Mouse (Mus musculus) myocyte (in vitro differentiated cells): ENCODE results near the gene Cops7b. TPM values are rescaled to one million over a fixed set of nuclear protein-coding genes. Genes with fewer than 3 reads are reported as not detected.

Source experiments
- H3K27me3 ChIP-seq: one replicate; pipeline ENCODE4 v1.6.1; 2011; ENCODE audit not compliant: control insufficient read depth, insufficient read depth, insufficient read length
- H3K36me3 ChIP-seq: one replicate; pipeline ENCODE4 v1.6.1; 2011; ENCODE audit not compliant: control insufficient read depth, insufficient read depth
- H3K4me2 ChIP-seq: one replicate; pipeline ENCODE4 v1.6.1; 2011; ENCODE audit warnings: low read depth, control low read depth
- H3K4me3 ChIP-seq: one replicate; pipeline ENCODE4 v1.5.1; 2011; ENCODE audit warnings: mild to moderate bottlenecking, control low read depth, moderate library complexity
- H3K79me2 ChIP-seq: one replicate; pipeline ENCODE4 v1.6.1; 2011; ENCODE audit not compliant: control insufficient read depth, insufficient read depth
- H3ac ChIP-seq: one replicate; pipeline ENCODE4 v1.6.1; 2011; ENCODE audit not compliant: control insufficient read depth, insufficient read length
- CEBPB ChIP-seq: IDR thresholded peaks from 2 replicates; pipeline ENCODE4 v1.6.1; 2011; ENCODE audit warnings: mild to moderate bottlenecking, moderate library complexity; ENCODE audit not compliant: poor library complexity, insufficient read depth, severe bottlenecking
- E2F4 ChIP-seq: IDR thresholded peaks from one replicate; pipeline ENCODE4 v1.6.1; 2011; ENCODE audit warnings: mild to moderate bottlenecking, control low read depth, moderate library complexity; ENCODE audit not compliant: insufficient read depth
- MAX ChIP-seq: IDR thresholded peaks from one replicate; pipeline ENCODE4 v1.6.1; 2011; ENCODE audit warnings: low read depth, mild to moderate bottlenecking, control low read depth
- MYOD1 ChIP-seq, 3 experiments: IDR thresholded peaks; one replicate each; pipeline ENCODE4 v1.6.1; 2011; ENCODE audit warnings: control low read depth in 2 of 3, low read depth in 2 of 3, mild to moderate bottlenecking in 2 of 3, moderate library complexity in 1 of 3; ENCODE audit not compliant: insufficient read length in 2 of 3, control insufficient read depth in 1 of 3
- MYOG ChIP-seq, 3 experiments: IDR thresholded peaks; one replicate each; pipeline ENCODE4 v1.6.1; 2011; ENCODE audit warnings: control low read depth in 2 of 3, low read depth in 2 of 3, mild to moderate bottlenecking in 2 of 3; ENCODE audit not compliant: insufficient read length in 2 of 3, control insufficient read depth in 1 of 3, insufficient read depth in 1 of 3
- POLR2A ChIP-seq: IDR thresholded peaks from one replicate; pipeline ENCODE4 v1.6.1; 2011; ENCODE audit warnings: low read depth, mild to moderate bottlenecking, control low read depth, moderate library complexity; ENCODE audit not compliant: insufficient read length
- POLR2AphosphoS2 ChIP-seq: IDR thresholded peaks from one replicate; pipeline ENCODE4 v1.6.1; 2011; ENCODE audit warnings: low read depth, control low read depth; ENCODE audit not compliant: insufficient read length
- REST ChIP-seq: IDR thresholded peaks from one replicate; pipeline ENCODE4 v1.6.1; 2011; ENCODE audit warnings: mild to moderate bottlenecking, control low read depth, moderate library complexity; ENCODE audit not compliant: insufficient read depth, insufficient read length
- SRF ChIP-seq: IDR thresholded peaks from one replicate; pipeline ENCODE4 v1.6.1; 2011; ENCODE audit warnings: low read depth; ENCODE audit not compliant: control insufficient read depth, insufficient read length
- TCF12 ChIP-seq: IDR thresholded peaks from one replicate; pipeline ENCODE4 v1.6.1; 2011; ENCODE audit warnings: mild to moderate bottlenecking, control low read depth; ENCODE audit not compliant: poor library complexity, insufficient read depth, severe bottlenecking
- TCF3 ChIP-seq: IDR thresholded peaks from one replicate; pipeline ENCODE4 v1.6.1; 2011; ENCODE audit warnings: low read depth, control low read depth; ENCODE audit not compliant: insufficient read length
- USF1 ChIP-seq: IDR thresholded peaks from one replicate; pipeline ENCODE4 v1.6.1; 2011; ENCODE audit warnings: low read depth, mild to moderate bottlenecking, control low read depth, moderate library complexity
- polyA plus RNA-seq: library from polyadenylated mRNA; unstranded; fragments of >200 nt; fragmentation: generic; extraction: Trizol; gene quantifications from one replicate; pipeline ENCODE4 v1.2.1, GENCODE M21; 2012; ENCODE audit warnings: missing spikeins

The Cops7b gene
- polyA plus RNA-seq, 1 experiment: 20.4 TPM

DNA sequence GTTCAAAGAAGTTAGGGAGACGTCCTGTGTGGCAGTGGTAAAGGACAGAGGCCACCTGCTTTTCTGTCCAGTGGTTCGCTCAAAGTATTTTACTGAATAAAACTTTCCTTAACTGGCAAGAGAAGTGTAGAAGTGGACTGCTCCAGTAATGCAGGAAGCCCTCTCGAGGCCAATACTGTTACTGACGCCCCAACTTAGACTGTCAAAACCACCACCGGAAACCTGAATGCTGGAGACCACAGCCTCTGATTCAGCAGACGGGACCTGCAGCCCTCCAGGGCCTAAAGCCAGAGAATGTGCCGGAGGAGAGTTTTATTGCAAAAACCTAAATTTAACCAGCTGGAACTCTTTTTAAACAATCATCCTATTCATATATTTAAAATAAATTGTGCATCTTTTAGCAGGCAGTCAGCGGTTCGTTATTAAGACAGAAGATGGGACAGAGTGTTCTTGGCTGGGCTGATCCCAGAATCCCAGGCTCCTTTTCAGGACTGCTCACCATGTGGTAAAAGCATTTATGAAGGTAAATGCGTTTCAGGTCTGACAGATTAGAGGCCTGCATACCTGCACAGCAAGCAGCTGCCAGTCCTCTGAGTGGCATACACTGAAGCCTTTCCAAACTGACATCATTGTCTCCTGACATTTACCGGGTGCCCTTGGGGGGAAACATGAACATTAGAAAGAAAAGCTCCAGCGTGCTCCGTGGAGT is 60.6 kb downstream of the Cops7b start:
- Histone ChIP-seq H3K4me3 (no peak overlapping the region), H3ac (no peak overlapping the region), H3K4me2 (no peak overlapping the region), H3K36me3 (no peaks in the 10 kb centered on the region), H3K79me2 (no peaks in the 10 kb centered on the region), H3K27me3 (peaks cover 23% of the 10 kb centered on the region)
- TF ChIP-seq MYOD1 (IDR thresholded peaks at IDR 0.05; ENCODE audit: control insufficient read depth in 1 of 3, insufficient read length in 2 of 3, low read depth in 2 of 3): no peak
- TF ChIP-seq TCF12: no peak
- TF ChIP-seq MAX: no peak
- TF ChIP-seq E2F4: no peak
- TF ChIP-seq REST: no peak
- no peak for TF ChIP-seq POLR2AphosphoS2
- no peak for TF ChIP-seq USF1
- no peak for TF ChIP-seq SRF
- TF ChIP-seq CEBPB: no peak
- TF ChIP-seq TCF3: no peak
- no peak for TF ChIP-seq MYOG (IDR thresholded peaks at IDR 0.05; ENCODE audit: control insufficient read depth in 1 of 3, insufficient read depth in 1 of 3, insufficient read length in 2 of 3, low read depth in 2 of 3)
- TF ChIP-seq POLR2A: no peak

DNA sequence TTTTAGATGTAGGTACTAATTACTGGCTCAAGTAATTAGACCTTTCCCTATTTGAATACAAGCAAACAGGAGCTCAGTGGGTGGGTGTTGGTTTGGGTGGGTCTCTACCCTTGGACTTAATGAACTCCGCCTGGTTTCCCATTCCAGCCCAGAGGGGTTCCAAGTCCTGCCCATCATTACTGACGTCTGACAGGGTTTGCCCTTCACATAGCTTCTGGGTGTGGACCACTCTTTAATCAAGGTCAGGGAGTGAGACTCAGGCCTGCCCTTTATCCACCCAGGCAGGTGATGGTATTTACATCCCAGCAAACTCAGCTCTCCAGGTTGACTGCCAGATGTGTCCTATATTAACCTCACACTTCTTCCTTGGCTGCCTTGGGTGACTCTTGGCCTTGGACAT is 64.8 kb downstream of the Cops7b start:
- Histone ChIP-seq H3ac (no peak overlapping the region), H3K4me2 (no peak overlapping the region), H3K27me3 (peaks cover 10% of the 10 kb centered on the region), H3K79me2 (no peaks in the 10 kb centered on the region), H3K36me3 (no peaks in the 10 kb centered on the region), H3K4me3 (no peak overlapping the region)
- TF ChIP-seq MYOG (IDR thresholded peaks at IDR 0.05; ENCODE audit: control insufficient read depth in 1 of 3, insufficient read depth in 1 of 3, insufficient read length in 2 of 3, low read depth in 2 of 3) (no peak), MAX (no peak), REST (no peak), TCF3 (no peak)

GRCm38 (mm10) chr1:86650272-86650671 is 67.6 kb downstream of the Cops7b start:
- Histone ChIP-seq H3K4me3 (no peak overlapping the region), H3ac (no peak overlapping the region), H3K4me2 (no peak overlapping the region), H3K79me2 (no peaks in the 10 kb centered on the region), H3K36me3 (no peaks in the 10 kb centered on the region), H3K27me3 (peaks cover 6% of the 10 kb centered on the region)
- TF ChIP-seq MYOD1 (IDR thresholded peaks at IDR 0.05; ENCODE audit: control insufficient read depth in 1 of 3, insufficient read length in 2 of 3, low read depth in 2 of 3) (no peak), TCF12 (no peak)

DNA sequence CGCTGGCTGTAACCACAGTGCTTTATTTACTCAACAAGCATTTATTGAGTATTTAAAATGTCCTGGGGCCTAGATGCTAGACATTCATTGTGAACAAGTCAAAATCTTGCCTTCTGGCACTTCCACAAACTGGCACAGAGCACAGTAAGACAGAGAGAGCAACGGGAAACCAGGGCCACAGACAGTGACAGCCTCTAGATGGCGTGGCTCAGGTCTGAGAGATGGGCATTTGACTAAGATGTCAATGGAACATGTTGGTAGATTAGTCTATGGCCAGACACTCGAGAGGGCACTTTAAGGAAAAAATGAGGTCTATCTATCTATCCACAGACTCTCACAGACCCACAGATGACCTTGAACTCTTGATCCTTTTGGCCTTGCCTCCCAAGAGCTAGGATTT is 70.0 kb downstream of the Cops7b start:
- Histone ChIP-seq H3K79me2 (no peaks in the 10 kb centered on the region), H3K4me3 (no peak overlapping the region), H3K27me3 (no peaks in the 10 kb centered on the region), H3ac (no peak overlapping the region), H3K36me3 (no peaks in the 10 kb centered on the region), H3K4me2 (no peak overlapping the region)
- TF ChIP-seq USF1: no peak
- TF ChIP-seq MAX: no peak
- TF ChIP-seq TCF12: no peak
- TF ChIP-seq MYOG (IDR thresholded peaks at IDR 0.05; ENCODE audit: control insufficient read depth in 1 of 3, insufficient read depth in 1 of 3, insufficient read length in 2 of 3, low read depth in 2 of 3): no peak
- TF ChIP-seq TCF3: no peak
- TF ChIP-seq E2F4: no peak
- no peak for TF ChIP-seq MYOD1 (IDR thresholded peaks at IDR 0.05; ENCODE audit: control insufficient read depth in 1 of 3, insufficient read length in 2 of 3, low read depth in 2 of 3)
- no peak for TF ChIP-seq SRF

DNA sequence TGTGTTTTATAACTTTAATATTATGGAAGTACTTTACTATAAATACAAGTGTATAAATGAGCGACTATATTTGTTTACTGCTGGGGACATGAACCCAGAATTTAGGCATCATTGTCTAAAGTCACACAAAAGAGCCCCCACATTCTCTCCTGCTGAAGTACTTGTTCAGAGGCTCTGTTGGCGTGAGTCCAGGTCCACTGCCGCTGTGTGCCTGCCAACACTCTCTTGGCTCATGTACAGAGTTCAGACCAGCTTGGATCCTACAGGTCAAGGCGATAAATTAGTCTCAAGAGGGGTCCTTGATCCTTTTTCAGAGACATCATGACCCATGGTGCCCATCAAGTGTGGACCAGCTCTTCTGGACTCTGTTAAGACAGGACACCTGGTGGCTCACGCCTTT is 74.4 kb downstream of the Cops7b start:
- Histone ChIP-seq H3K27me3 (peaks cover 22% of the 10 kb centered on the region), H3K36me3 (no peaks in the 10 kb centered on the region), H3K4me3 (no peak overlapping the region), H3K4me2 (no peak overlapping the region), H3K79me2 (no peaks in the 10 kb centered on the region), H3ac (no peak overlapping the region)
- TF ChIP-seq SRF (no peak), MAX (no peak), POLR2AphosphoS2 (no peak), MYOD1 (IDR thresholded peaks at IDR 0.05; ENCODE audit: control insufficient read depth in 1 of 3, insufficient read length in 2 of 3, low read depth in 2 of 3) (no peak), TCF3 (no peak), POLR2A (no peak), USF1 (no peak), CEBPB (no peak), MYOG (IDR thresholded peaks at IDR 0.05; ENCODE audit: control insufficient read depth in 1 of 3, insufficient read depth in 1 of 3, insufficient read length in 2 of 3, low read depth in 2 of 3) (no peak), E2F4 (no peak), TCF12 (no peak), REST (no peak)

Other genes starting within 250 kb of the Cops7b start
- gene Ncl, start 223.5 kb upstream of the Cops7b start, polyA plus RNA-seq: 131 TPM
- gene Nmur1, start 156.7 kb upstream of the Cops7b start, polyA plus RNA-seq: not detected
- gene Tex44, start 156.6 kb upstream of the Cops7b start, polyA plus RNA-seq: not detected
- gene Ptma, start 56.2 kb upstream of the Cops7b start, polyA plus RNA-seq: 593 TPM
- gene Pde6d, start 275 bp upstream of the Cops7b start, polyA plus RNA-seq: 50.0 TPM
- 0.14 TPM for gene Nppc, start 87.7 kb downstream of the Cops7b start, polyA plus RNA-seq
- gene Dis3l2, start 120.9 kb downstream of the Cops7b start, polyA plus RNA-seq: 13.7 TPM